Mouse (Mus musculus) brown adipose tissue, adult 24 weeks (tissue): ENCODE measurements around the gene Rdh8. TPM values are rescaled to one million over a fixed set of nuclear protein-coding genes. Genes with fewer than 3 reads are reported as not detected.
"Not testable (repeated sequence)": the region's sequence is repeated elsewhere in the genome, so short reads cannot be mapped to it uniquely, and the experiment has no call there.

Source experiments
- H3K27ac ChIP-seq: fragments of 200-500 bp; replicated peaks from 2 replicates; pipeline ENCODE4 v1.5.1; 2012; ENCODE audit warnings: low read depth, mild to moderate bottlenecking, low read length
- H3K4me1 ChIP-seq: fragments of 200-500 bp; 2 replicates; pipeline ENCODE4 v1.6.1; 2012; ENCODE audit warnings: low read length, mixed read lengths; ENCODE audit not compliant: control insufficient read depth, insufficient read depth, insufficient read length
- H3K4me3 ChIP-seq: fragments of 200-500 bp; 2 replicates; pipeline ENCODE4 v1.5.1; 2012; ENCODE audit warnings: low read depth, mild to moderate bottlenecking, low read length, moderate library complexity; ENCODE audit not compliant: insufficient read depth
- polyA plus RNA-seq: library from polyadenylated mRNA; stranded (reverse); fragments of >200 nt; gene quantifications from 2 replicates; pipeline ENCODE4 v1.2.4, GENCODE M21; 2012; ENCODE audit not compliant: missing spikeins, insufficient read depth, insufficient read length

Rdh8 gene
- polyA plus RNA-seq, 1 experiment: not detected

DNA sequence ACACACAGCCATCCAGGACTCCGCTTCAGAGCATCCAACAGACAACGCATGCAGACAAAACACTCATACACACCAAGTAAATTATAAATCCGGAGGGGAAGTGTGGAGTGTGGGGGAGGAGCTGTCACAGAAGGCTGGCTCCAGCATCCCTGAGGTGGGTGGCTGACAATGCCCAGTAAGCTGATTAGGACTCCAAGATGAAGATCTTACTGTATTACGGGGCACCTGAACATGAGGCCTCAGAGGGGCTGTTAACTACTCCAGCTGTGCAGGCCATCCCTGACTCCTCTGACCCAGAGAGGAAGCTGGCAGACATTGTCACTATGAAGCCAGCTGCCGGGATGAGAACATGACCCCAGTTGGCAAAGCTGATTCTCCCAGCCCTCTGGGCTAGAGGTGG lies 1.7 kb downstream of the Rdh8 start:
- no peak overlapping the region for H3K4me3 ChIP-seq
- H3K4me1 ChIP-seq: no peaks in the 10 kb centered on the region

DNA sequence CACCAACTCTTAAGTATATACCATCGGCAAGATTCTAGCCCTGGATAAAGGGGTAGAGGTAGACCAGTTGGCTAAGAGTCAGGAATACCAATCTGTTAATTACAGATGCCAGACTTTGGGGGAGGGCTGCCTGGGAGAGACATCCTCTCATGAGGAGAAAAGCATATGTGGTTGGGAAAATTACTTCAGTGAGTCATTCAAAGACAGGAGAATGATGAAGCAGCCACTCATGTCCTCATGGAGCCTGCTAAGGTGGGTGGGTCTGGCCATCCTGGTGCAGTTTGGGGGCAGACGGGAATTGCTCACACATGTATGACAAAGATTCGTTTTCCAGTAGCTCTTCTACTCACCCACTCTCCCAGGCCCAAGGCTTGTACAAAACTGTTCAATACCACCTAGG lies 4.5 kb downstream of the Rdh8 start:
- Histone ChIP-seq H3K4me3 (no peak overlapping the region), H3K4me1 (no peaks in the 10 kb centered on the region), H3K27ac (no peak overlapping the region)

More for the DNA sequence above, 1.7 kb downstream of the Rdh8 start:
- H3K27ac ChIP-seq: no peak overlapping the region

DNA sequence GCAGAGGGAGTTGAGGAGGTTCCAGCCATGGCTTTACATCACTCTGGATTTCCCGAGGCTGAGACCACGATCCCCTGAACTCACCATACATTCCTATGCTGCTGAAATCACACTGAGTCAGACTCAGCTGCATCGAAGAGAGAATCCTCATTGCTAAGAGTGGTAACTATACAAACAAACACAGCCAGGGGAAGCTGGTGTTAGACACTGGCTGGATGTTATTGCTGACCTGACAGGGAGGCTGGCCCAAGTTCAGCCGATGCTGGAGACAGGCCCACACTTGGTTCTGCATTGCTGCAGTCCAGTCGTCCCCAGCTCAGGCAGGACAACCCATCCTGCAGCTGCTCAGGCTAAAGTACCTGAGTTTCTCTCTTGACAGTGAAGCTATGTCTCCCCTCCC lies 7.5 kb downstream of the Rdh8 start:
- H3K27ac ChIP-seq: no peak overlapping the region
- peaks cover 2% of the 10 kb centered on the region; the same call in 1 of the 2 replicates for H3K4me1 ChIP-seq
- H3K4me3 ChIP-seq: no peak overlapping the region

DNA sequence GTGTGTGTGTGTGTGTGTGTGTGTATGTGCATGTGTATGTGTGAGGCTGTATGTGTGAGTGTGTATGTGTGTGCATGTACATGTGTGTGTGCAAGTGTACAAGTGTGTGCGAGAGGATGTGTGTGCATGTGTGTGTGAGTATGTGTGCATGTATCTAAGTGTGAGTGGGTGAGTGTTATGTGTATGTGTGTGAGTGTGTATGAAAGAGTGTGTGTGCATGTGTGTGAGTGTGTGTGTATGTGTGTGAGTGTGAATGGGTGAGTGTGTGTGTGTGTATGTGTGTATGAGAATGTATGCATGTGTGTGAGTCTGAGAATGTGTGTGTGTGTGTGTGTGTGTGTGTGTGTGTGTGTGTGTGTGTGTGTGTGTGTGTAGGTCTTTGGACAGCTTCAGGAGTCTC lies 9.8 kb downstream of the Rdh8 start:
- no peak overlapping the region for H3K27ac ChIP-seq
- peaks cover 2% of the 10 kb centered on the region; the same call in 1 of the 2 replicates for H3K4me1 ChIP-seq
- no peak overlapping the region for H3K4me3 ChIP-seq

DNA sequence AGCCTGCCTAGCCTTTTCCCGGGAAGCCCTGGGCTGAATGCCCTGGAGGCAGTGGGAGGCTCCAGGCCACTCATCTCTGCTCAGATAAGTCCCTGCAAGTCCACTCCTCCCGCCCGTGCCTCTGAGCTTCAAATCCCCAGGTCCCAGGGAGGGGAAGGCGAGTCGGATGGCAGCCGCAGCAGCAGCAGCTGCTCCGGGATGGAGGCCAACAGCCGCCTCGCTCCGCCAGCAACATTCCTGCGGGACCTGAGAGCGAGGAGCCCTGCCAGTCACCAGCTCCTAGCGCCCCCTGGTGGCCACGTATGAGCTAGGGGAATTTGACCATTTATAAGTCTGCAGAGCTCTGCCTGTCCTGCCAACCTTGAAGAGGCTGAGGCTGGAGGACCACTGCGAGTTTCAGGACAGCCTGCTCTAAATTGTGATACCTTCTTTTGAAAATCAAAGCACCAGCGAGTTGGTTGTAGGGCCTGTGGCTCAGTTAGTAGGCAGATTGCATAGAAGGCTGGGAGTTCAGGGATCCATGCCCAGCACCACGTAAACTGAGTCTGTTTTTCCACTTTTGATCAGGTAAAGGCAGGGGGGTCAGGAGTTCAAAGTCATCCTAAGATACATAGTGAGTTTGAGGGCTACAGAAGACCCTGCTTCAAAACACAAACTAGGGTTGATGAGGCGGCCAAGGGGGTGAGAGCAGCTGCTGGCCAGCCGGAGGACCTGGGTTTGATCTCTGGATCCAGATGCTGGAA lies 12.8 kb downstream of the Rdh8 start:
- Histone ChIP-seq H3K4me3 (no peak overlapping the region), H3K4me1 (peaks cover 2% of the 10 kb centered on the region; the same call in 1 of the 2 replicates), H3K27ac (no peak overlapping the region)

DNA sequence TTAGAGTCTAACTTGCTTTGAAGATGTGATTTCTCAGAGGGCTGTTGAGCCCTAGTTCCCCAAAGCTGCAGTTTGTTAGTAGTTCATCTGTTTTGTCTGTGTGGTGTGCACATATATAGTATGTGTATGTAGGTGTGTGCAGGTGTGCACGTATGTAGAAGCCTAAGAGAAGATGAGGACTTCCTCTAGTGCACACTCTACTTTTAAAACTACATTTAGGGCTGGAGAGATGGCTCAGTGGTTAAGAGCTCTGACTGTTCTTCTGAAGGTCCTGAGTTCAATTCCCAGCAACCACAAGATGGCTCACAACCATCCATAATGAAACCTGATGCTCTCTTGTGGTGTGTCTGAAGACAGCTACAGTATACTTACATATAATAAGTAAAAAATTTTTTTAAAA lies 16.6 kb downstream of the Rdh8 start:
- H3K4me3 ChIP-seq: no peak overlapping the region
- peaks cover 2% of the 10 kb centered on the region; the same call in 1 of the 2 replicates for H3K4me1 ChIP-seq
- no peak overlapping the region for H3K27ac ChIP-seq

DNA sequence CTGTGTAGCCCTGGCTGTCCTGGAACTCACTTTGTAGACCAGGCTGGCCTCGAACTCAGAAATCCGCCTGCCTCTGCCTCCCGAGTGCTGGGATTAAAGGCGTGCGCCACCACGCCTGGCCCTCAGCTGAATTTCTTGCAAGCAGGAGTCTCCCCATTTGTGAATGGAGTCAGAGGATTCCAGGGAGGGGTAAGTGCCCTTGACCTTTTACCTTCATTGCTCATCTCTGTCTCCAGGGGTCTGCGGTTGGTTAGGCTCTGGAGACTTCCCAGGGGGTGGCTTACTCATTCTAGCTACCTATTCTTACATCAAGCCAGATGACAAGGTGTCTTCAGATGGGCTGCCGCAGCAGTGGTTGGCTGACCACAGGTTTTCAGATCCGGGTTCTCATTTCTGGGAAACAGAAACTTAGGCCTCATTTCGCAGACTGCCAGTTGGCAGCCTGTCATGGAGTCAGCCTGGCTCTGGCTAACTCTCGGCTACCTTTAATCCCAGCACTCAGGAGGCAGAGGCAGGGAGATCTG lies 17.2 kb downstream of the Rdh8 start:
- H3K4me1 ChIP-seq, H3K27ac ChIP-seq, H3K4me3 ChIP-seq: not testable (repeated sequence)

DNA sequence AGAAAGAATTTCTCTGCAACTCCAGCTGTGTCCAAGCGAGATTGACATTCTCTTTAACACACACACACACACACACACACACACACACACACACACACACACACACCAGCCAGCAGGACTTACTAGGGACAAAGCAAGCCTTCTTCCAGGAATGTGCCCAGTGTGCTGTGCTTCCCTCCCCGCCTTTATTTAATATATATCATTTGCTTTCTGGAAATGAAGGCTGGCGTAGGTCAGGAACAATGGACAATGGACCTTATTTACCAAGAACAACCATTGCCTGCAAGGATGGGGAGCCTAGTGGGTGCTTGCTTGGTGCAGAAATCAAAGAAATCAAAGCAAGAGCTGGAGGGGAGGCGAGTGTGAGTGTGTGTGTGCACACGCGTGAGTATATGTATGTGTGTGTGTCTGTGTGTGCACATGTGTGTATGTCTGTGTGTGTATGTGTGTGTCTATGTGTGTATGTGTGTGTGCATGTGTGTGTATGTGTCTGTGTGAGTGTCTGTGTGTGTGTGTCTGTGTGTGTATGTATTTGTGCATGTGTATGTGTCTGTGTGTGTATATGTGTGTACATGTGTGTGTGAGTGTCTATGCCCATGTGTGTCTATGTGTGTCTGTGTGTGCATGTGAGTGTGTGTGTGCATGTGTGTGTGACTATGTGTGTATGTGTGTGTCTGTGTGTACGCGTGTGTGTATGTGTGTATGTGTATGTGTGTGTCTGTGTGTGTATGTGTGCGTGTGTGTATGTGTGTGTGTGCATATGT lies 19.1 kb downstream of the Rdh8 start:
- no peaks in the 10 kb centered on the region for H3K4me1 ChIP-seq
- no peak overlapping the region for H3K27ac ChIP-seq
- H3K4me3 ChIP-seq: no peak overlapping the region

DNA sequence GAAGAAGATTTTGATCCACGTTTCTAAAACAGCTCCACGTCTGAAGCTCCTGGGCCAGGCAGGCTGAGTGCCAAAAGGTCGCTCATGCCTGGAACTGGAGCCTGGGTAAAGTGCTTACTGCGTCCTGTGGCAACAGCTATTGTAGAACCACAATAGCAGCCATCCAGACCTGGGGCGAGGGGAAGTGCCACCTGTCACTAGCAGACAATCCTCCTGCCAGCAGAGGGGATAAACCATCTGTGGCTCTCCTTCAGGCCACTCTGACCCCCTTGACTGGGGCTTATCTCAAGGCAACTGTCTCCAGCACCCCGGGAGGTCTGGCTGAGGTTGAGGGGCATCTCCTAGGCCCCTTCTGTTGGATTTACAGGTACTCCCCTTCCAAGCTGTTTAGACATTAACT lies 20.6 kb downstream of the Rdh8 start:
- Histone ChIP-seq H3K4me1 (no peaks in the 10 kb centered on the region), H3K27ac (no peak overlapping the region), H3K4me3 (no peak overlapping the region)

DNA sequence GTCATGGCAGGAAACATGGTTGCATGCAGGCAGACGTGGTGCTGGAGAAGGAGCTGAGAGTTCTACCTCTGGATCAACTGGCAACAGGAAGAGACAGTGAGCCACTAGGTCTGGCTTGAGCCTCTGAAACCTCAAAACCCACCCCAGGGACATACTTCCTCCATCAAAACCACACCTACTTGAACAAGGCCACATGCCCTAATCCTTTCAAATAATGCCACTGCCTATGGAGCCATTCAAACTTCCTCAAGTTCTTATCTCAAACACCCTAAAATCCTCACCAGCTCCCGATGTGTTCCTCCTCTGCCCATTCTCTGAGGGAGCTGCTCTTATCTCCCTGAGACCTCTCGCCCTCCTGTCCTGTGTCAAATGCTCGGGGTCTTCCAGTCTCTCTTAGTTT lies 23.9 kb downstream of the Rdh8 start:
- Histone ChIP-seq H3K4me3 (no peak overlapping the region), H3K27ac (no peak overlapping the region), H3K4me1 (no peaks in the 10 kb centered on the region)

DNA sequence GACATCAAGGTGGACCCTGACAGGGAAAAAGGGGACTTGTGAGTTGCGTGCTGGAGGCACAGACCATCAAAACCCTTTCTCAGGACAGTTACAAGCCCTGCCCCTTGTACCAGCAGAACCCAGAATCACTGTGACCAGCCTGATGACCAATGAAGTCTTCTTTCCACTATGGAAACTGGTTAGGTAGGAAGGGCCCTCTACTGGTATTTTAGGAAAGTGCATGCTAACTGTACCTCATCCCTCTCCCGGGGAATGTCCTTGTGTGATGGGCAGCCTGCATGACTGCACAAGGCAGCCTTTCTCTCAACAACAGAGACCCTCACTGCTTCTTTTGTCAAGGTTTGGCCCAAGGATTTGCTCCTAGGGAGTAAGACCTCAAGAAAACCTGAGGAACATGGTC lies 24.4 kb downstream of the Rdh8 start:
- Histone ChIP-seq H3K4me3 (no peak overlapping the region), H3K4me1 (no peaks in the 10 kb centered on the region)

DNA sequence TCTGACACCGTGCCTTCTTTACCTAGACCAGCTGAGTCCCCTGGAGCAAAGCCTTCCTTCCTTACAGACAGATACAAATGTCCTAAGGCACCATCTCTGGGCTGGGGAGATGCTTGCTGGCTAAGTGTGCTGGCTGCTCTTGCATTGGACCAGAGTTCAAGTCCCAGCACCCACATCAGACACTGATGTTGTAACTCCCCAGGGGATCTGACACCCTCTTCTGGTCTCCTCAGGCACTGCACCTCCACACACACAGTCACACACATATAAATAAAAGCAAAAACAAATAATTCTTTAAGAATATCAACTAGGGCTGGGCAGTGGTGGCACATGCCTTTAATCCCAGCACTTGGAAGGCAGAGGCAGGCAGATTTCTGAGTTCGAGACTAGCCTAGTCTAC lies 31.9 kb downstream of the Rdh8 start:
- Histone ChIP-seq H3K27ac (no peak overlapping the region), H3K4me3 (no peak overlapping the region), H3K4me1 (no peaks in the 10 kb centered on the region)

More for the DNA sequence above, 24.4 kb downstream of the Rdh8 start:
- no peak overlapping the region for H3K27ac ChIP-seq

DNA sequence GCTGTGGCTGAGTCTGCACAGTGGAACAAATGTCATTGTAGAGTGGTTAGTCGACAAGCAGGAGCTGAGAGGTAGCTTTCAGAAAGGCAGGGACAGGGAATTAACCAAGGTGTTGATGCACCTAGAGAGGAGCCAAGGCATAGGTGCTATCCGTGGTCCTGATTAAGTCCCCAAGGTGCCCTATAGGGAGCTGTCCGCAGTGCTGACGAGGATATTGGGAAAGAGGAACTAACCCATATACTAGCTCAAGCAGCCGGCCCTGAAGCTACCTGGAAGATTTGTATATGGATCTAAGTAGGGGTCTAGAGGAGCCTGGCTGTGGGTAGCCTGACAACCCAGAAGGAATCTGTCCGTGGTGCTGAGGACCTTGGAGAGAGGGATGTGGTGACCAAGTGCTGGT lies 38.8 kb downstream of the Rdh8 start:
- no peak overlapping the region for H3K4me3 ChIP-seq
- no peak overlapping the region for H3K27ac ChIP-seq
- H3K4me1 ChIP-seq: no peaks in the 10 kb centered on the region

DNA sequence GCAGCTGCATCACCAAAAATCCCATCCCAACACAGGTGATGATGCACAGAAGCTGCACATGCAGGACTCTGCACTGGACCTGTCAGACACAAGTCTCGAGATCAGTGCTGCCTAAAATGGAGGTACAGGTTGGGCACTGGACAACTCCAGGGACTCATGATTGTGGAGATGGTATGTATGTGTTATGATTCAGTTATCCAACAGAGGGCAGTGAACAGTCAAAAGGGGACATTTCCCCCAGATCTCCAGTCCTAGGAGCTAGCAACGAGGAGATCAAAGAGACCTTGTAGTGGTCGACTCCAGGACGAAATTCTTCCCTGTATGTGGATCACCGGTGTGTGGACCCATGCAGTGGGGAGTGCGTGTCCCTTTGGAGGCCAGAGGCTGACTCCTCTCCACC lies 41.6 kb downstream of the Rdh8 start:
- no peak overlapping the region for H3K27ac ChIP-seq
- no peak overlapping the region for H3K4me3 ChIP-seq
- H3K4me1 ChIP-seq: no peaks in the 10 kb centered on the region

DNA sequence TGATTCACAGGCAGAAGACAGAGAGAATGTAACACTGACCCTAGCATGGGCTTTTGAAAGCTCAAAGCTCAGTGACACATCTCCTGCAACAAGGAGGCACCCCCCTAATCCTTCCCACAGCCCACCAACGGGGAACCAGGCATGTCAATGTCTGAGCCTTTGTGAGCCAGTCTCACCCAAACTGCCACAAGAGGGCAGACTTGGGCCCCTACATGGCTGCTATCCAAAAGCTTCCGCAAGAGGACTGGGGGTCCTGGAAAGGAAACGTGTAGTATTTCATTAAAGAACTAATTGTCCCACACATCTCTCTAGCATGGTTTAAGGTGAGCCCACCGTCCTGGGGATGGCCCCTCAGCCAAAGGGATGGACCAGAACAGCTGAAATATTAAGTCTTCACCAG lies 43.5 kb downstream of the Rdh8 start:
- no peak overlapping the region for H3K27ac ChIP-seq
- no peak overlapping the region for H3K4me3 ChIP-seq
- no peaks in the 10 kb centered on the region for H3K4me1 ChIP-seq

DNA sequence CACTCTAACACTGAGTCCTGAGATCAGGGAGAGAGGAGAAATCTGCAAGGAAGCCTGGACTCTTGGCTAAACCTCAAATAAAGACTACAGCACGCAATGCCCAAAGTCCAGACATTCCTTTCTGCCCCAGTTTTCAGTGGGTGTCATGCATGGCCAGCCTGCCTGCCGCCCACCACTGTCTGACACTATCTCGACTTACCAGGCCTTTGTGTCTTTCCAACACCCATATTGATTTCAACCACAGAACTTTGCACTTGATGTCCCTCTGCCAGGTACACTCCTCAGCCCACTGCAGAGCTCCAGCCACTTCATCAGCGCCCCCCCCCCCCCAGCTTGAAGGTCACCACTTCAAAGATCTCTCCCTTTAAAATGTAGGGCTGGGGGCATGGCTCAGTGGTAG lies 43.9 kb downstream of the Rdh8 start:
- no peak overlapping the region for H3K27ac ChIP-seq
- no peaks in the 10 kb centered on the region for H3K4me1 ChIP-seq
- no peak overlapping the region for H3K4me3 ChIP-seq
